Mouse (Mus musculus): ENCODE measurements at regions not wholly inside any gene's neighbourhood (a gene's known extent, or its start where the extent isn't known, plus 50 kb on each side); places are given as distances from the start of the nearest gene placed in this dataset.
A peak's percentile ranks its signal among the peaks of the same experiment; 100 is the strongest.

DNA sequence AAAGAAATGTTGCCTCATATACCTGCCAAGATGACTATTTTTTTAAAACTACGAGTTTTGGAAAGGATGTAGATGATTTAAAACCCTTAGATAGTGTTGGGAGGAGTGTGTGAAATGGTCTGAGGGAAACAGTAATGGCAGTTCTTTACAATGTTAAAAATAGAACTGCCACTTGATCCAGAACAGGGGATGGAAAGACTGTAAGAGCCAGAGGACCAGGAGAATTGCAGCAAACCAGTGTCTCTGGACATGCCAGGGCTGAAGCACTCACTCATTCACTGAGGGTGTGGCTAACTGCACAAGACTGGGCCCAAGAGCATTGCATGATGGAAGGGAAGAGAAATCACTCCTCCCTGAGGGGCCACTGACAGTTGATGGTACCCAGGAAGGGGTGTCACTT lies 53.9 kb upstream of the Rasgef1b start:
- no peak for DNase-seq (ENCODE audit: low spot score)

DNA sequence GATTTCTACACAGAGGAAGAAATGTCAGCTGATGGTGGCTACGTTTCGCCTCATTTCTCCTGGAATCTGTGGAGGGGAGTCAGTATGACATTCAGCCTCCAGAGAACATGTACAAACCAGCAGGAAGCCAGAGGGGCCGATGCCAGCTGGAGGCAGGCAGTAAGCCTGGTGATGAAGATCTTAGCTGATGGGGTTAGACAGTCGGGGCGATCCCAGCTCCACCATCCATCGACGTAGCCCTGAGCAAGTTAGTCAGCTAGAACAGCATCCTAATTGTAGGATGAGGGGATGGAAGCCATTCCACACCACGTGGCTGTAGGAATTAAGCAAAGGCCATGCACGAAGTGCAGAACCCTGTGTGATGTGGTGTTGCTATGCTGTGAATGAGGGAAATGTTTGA lies 57.0 kb upstream of the Rasgef1b start:
- DNase-seq (ENCODE audit: low spot score): peak; percentile 55

DNA sequence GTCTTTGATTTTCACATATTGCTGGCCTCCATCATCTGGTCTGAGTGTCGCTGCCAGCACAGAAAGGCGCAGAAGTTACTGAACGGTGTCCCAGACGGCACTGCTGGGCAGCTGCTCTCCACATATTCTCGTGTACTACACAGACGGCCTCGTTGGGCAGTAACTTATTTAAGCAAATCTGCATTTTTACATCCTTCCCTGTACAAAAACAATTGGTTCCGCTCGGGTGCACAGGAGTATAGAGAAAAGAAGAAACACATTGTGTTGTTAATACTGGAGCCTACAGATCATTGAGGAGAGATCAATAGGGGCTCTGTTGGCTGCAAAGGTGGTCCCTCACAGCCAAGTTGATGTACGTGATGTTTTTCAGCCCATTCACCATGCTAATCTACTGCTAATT lies 58.4 kb upstream of the Rasgef1b start:
- peak; percentile 38 for DNase-seq (ENCODE audit: low spot score)

DNA sequence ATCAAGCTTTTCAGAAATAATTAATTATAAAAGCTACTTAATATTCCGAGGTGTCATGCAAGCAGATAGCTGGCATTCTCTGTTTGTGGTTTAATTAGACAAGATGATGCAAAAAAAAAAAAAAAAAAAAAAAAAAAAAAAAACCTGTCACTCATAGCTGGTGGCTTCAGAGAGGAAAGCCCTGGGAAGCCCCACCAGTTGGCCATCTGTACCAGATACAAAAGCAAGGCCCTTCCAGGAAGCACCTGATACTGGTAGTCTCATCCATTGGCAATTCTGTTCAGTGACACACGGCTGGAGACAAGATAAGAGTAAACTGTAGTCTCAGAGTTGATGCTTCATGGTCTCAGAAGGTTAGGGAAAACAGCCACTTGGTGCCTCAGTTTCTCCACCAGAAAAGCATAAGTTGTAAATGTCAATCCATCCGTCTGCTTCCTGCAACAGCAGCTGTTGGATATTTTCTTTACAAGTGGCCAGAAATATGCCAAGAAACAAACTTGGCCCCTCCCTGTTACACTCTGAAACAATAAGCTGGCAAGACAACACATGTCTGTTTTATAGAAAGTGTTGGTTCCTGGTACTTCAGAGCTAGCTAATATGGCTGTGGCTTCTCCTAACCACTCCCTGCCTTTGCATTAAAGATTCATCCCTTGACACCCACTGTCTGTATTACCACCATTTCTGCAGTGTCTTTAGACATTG lies 59.0 kb upstream of the Rasgef1b start:
- DNase-seq (ENCODE audit: low spot score): no peak

DNA sequence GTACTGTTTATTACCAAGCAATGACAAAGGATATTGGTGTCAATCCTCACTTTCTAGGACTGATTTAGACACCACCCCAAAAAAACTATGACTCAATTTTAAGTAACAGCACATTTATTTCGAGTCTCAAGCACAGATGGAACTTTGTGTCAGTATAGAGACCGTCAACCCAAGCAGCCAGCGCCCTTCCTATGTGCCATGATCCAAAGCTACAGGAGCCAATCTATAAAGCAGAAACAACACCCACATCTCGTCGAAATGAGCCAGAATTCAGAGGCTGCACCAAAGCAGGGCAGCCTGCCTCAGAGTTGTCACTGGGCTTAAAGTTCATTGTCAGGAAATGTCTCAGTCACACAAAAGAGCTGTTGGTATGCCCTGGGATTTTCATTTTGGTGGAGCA lies 61.9 kb upstream of the Rasgef1b start:
- DNase-seq (ENCODE audit: low spot score): no peak

DNA sequence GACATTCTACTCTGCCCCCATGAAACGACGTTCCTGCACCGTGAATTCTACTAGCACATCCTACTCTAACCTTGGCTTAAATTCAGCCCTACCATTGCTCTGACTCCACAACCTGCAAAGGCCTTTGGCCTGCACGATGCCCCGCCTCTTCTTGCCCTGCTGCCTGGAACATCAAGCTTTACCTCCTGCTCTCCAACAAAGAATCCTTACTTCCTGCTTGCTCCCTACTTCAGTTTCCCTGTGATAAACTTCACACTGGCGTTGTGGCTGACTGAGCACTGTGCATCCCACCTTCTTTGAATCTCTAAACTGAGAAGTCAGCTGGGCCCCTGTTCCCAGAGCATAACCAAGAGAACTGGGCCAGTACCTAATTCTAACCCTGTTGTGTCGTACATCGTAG lies 71.7 kb upstream of the Rasgef1b start:
- no peak for DNase-seq (ENCODE audit: low spot score)

DNA sequence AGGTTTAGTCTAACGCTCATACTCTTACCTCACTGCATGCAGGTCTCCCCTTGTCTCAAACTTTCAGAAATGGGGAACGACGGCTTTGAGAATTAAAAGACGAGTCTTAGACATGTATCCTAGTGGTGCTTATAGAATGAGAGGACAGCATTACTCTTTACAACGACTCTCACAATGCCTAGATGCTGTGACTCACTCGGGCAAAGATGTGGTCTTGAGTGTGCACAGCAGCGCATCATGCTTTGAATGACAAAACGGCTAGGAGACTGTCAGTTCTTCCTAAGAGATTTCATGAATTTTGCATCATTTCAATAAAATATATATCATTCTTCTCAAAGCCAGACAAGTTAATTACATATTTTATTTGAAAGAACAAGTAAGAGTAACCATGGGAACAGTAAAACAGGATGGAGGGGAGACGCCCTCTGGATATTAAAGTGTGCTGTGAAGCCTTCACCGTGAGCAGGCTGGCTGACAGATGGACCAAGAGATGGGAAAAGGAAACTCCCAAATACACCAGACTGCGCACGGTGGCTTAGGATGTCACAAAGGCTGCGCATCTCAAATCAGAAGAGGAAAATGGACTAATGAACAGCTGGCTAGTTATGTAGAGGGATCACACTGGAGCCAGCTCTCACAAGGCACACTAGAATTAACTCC lies 73.1 kb upstream of the Rasgef1b start:
- DNase-seq (ENCODE audit: low spot score): peak; percentile 27

DNA sequence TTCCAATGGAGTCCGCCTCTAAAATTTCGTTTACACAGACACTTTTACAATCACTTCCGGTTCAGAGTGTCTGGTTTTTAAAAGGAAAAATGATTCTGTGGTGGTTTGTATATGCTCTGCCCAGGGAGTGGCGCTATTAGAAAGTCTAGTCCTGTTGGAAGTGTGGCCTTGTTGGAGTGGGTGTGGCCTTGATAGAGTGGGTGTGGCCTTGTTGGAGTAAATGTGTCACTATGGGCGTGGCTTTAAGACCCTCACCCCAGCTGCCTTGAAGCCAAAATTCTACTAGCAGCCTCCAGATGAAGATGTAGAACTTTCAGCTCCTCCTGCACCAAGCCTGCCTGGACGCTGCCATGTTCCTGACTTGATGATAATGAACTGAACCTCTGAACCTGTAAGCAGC lies 79.2 kb upstream of the Vamp9 start:
- DNase-seq (ENCODE audit: low spot score): no peak

DNA sequence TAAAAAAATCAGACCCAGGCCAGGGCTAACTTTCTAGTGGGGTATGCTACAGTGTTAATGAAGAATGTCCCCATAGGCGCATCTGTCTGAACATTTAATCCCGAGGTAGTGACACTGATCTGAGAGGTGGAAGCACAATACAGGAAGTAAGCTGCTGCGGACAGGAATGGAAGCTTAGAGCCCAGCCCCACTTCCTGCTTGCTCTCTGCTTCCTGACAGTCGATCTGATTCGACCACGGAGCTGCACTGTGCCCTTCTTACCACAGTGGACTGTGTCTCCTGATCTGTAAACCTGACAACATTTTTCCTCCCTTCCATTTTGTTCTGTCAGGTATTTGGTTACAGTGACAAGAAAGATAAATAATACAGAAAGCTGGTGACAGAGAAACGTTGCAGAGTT lies 77.5 kb upstream of the Vamp9 start:
- DNase-seq (ENCODE audit: low spot score): no peak

DNA sequence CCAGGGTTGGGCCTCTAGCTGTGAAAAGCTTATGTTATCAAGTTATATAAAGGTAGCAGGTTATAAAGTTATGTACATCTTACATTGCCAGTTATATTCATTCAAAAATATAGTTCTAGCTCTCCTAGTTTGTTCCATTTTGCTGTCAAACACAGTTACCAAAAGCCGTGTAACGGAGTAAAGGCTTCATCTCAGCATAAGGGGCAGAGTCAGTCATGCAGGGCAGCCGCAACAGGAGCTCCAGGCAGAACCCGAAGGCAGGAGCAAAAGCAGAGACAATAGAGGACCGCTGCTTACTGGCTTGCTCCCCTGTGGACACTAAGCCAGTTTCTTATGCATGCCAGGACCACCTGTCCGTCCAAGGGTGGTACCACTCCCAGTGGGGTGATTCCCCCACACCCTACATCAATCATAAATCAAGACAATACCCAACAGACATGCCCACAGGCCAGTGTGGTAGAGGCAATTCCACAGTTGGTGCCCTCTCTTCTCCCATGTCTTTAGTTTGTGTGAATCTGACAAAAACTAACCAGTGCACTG lies 67.7 kb upstream of the Vamp9 start:
- DNase-seq (ENCODE audit: low spot score): no peak

DNA sequence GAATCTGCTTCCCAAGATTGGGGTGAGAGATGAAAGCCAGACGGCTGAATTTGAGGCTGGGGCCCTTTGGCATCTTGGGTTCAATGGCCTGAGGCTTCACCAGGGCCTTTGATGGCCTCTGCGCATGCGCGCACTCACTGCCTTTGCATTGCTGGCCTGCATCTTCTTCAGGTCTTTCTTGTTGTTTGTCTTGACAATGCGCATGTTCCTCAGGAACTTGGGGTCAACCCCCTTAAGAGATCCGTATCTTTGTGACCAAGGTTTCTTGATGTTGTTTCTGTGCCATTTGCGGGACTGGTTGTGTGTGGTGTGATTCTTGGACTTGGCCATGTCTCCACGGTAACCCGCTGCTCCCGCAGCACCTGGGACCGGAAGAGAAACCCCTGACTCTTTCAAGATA lies 66.4 kb upstream of the Vamp9 start:
- DNase-seq (ENCODE audit: low spot score): no peak

DNA sequence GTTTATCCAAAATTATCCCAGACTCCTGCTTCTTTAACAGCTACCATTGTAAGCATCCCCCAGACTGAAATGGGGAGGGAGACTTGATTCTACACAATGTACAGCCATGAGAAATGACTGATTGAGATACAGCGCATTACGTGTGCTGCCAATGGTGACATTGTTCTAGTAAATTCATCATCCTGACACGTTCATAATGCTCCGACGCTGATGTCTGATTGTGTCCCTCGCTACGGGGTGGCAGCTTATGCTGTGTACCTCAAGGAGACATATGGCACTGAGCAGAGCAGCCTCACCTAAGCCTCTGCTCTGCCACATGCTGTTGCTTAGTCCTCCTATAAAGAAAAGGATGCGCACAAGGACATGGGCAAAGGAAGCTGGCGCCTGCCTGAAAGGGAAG lies 65.2 kb upstream of the Vamp9 start:
- DNase-seq (ENCODE audit: low spot score): no peak

DNA sequence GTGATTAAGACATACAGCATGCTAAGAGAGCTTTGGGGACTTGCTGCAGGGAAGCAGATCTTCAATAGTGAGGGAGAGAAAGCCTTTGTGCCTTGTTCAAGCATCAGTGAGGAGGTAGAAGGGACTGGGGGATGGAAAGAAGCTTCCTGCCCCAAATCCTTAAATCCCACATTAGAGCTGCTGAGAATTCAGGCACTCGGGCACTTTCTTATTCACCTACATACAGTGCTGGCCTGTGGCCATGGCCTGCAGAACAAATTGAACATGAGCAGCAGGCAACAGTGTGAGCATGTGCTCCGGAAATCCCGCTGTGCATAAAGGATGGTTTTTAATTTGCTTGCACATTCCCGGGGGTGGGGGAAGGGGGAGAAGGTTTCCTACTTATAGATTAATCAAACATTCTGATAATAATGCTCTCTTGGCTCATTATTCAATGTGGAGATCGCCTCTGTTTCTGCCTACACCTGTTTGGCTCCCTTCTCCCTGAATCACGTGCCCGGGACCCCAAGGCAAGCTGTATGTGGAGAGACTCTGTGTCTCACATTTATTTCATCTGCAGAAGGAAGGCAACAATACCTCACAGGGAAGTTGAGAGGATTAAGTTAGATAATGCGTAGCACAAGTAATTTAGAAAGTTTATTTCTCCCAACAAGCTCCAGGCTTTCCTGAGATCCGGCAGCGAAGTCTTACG lies 60.3 kb upstream of the Vamp9 start:
- DNase-seq (ENCODE audit: low spot score): no peak

DNA sequence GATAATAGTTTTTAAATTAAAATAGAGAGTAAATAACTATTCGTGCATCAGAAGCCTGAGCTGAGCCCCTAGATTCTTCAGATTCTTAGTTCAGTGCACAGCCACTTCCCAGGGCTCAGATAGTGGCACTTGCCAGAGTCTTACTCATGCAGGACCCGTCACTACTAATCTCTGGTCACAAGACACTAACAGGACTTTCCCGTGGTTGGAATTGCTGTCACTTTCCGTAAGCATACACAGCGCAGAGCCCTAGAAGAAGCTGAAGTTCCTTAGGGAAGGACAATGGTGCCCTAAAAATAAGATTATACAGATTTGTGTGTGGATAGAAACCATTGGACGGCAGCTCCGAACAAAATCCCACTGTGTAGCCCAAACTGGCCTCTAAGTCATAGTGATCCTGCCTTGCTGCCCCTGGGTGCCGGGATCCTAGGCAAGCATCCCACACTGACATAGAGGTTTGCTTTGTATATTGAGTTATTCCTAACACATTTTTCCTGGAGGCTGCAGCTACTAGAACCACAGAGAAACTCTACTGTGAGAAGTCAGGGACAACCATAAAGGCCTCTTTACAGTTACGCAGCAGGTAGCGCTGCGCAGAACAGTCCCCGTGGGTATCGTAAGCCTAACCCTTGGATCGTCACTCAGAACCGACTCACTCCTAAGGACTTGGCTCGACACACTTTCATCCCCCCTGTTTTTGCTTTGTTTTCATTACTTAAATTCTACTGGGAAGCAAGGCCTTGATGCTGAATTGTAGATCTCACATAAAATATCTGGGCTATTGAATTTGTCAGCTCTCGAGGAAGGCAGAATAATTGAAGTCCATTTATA lies 57.7 kb upstream of the Vamp9 start:
- DNase-seq (ENCODE audit: low spot score): peak; percentile 56

DNA sequence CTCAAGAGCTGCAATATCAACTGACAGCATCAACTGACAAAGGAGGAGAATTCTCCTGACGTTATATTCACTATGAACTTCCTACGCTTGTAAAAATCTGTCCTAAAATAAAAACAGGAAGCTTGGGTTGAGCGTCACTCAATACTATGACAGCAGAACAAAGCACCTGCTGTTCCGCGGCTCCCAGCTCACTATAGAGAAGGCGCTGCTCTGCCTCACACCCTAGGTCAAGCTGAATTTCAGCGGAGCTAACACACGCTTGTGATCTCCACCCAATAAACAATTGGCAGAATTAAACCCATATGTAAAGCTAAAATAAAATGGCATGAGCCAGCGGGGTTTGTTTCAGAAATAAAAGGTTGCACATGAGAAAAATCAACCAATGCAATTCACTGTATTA lies 57.1 kb upstream of the Vamp9 start:
- no peak for DNase-seq (ENCODE audit: low spot score)

DNA sequence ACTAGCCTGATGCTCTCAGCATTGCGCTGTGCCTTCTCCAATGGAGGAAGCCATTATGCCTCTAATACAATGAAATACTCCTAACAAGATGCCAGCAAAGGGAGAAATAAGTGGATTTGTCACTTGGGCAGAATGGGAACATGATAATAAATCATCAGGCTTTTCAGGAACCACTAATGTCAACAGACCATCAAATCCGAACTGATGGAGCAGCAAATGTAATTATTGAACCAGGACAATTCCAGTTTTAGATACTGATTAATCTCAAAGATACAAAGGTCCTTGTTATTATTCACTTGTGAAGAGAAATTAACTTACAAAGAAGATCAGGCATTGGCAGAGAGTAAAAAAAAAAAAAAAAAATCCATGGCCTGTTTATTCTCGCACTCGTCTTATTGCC lies 53.7 kb upstream of the Vamp9 start:
- peak; percentile 89 for DNase-seq (ENCODE audit: low spot score)

Measured in retina, embryonic 14.5 days (tissue).